Mouse (Mus musculus): ENCODE data around the gene Ap2b1. TPM values are rescaled to one million over a fixed set of nuclear protein-coding genes. Genes with fewer than 3 reads are reported as not detected.

The Ap2b1 gene
- polyA plus RNA-seq, 1 experiment, result 64.7 TPM

GRCm38 (mm10) chr11:83403787-83404186 is 105.0 kb downstream of the Ap2b1 start:
- TF ChIP-seq REST (IDR thresholded peaks at IDR 0.05; ENCODE audit: insufficient read depth, insufficient read length) (no peak), E2F4 (IDR thresholded peaks at IDR 0.05; ENCODE audit: insufficient read depth) (no peak), MYOD1 (IDR thresholded peaks at IDR 0.05; ENCODE audit: control insufficient read depth in 1 of 3, insufficient read length in 2 of 3, low read depth in 2 of 3) (no peak), MAX (IDR thresholded peaks at IDR 0.05; ENCODE audit: low read depth) (no peak), SRF (IDR thresholded peaks at IDR 0.05; ENCODE audit: control insufficient read depth, insufficient read length, low read depth) (no peak), POLR2A (IDR thresholded peaks at IDR 0.05; ENCODE audit: insufficient read length, low read depth) (no peak), CEBPB (IDR thresholded peaks at IDR 0.05; ENCODE audit: insufficient read depth, poor library complexity, severe bottlenecking) (no peak), TCF12 (IDR thresholded peaks at IDR 0.05; ENCODE audit: insufficient read depth, poor library complexity, severe bottlenecking) (no peak), POLR2AphosphoS2 (IDR thresholded peaks at IDR 0.05; ENCODE audit: insufficient read length, low read depth) (no peak)
- Histone ChIP-seq H3K36me3 (ENCODE audit: control insufficient read depth, insufficient read depth) (peaks cover 26% of the 10 kb centered on the region), H3K79me2 (ENCODE audit: control insufficient read depth, insufficient read depth) (no peaks in the 10 kb centered on the region), H3K4me3 (no peak overlapping the region), H3K27me3 (ENCODE audit: control insufficient read depth, insufficient read depth, insufficient read length) (no peaks in the 10 kb centered on the region), H3K4me2 (ENCODE audit: low read depth) (no peak overlapping the region), H3ac (ENCODE audit: control insufficient read depth, insufficient read length) (no peak overlapping the region)

- peaks cover 19% of the 10 kb centered on the region for H3K36me3 ChIP-seq (ENCODE audit: control insufficient read depth, insufficient read depth)
- no peak overlapping the region for H3K4me2 ChIP-seq (ENCODE audit: low read depth)
- H3K4me3 ChIP-seq, result no peak overlapping the region
- no peak for TF ChIP-seq MYOD1 (IDR thresholded peaks at IDR 0.05; ENCODE audit: control insufficient read depth in 1 of 3, insufficient read length in 2 of 3, low read depth in 2 of 3)
- no peak for TF ChIP-seq MYOG (IDR thresholded peaks at IDR 0.05; ENCODE audit: control insufficient read depth in 1 of 3, insufficient read depth in 1 of 3, insufficient read length in 2 of 3, low read depth in 2 of 3)
- TF ChIP-seq TCF12 (IDR thresholded peaks at IDR 0.05; ENCODE audit: insufficient read depth, poor library complexity, severe bottlenecking), result no peak
- TF ChIP-seq MAX (IDR thresholded peaks at IDR 0.05; ENCODE audit: low read depth), result no peak
- TF ChIP-seq TCF3 (IDR thresholded peaks at IDR 0.05; ENCODE audit: insufficient read length, low read depth), result no peak
- TF ChIP-seq POLR2AphosphoS2 (IDR thresholded peaks at IDR 0.05; ENCODE audit: insufficient read length, low read depth), result no peak
- no peak for TF ChIP-seq REST (IDR thresholded peaks at IDR 0.05; ENCODE audit: insufficient read depth, insufficient read length)
- TF ChIP-seq CEBPB (IDR thresholded peaks at IDR 0.05; ENCODE audit: insufficient read depth, poor library complexity, severe bottlenecking), result no peak
- H3K27me3 ChIP-seq (ENCODE audit: control insufficient read depth, insufficient read depth, insufficient read length), result peaks cover 20% of the 10 kb centered on the region
- no peak overlapping the region for H3ac ChIP-seq (ENCODE audit: control insufficient read depth, insufficient read length)
- no peaks in the 10 kb centered on the region for H3K79me2 ChIP-seq (ENCODE audit: control insufficient read depth, insufficient read depth)
Measured at GRCm38 (mm10) chr11:83406391-83406790, 107.6 kb downstream of the Ap2b1 start.

- TF ChIP-seq TCF12 (IDR thresholded peaks at IDR 0.05; ENCODE audit: insufficient read depth, poor library complexity, severe bottlenecking) (no peak), CEBPB (IDR thresholded peaks at IDR 0.05; ENCODE audit: insufficient read depth, poor library complexity, severe bottlenecking) (no peak), POLR2A (IDR thresholded peaks at IDR 0.05; ENCODE audit: insufficient read length, low read depth) (no peak), MYOD1 (IDR thresholded peaks at IDR 0.05; ENCODE audit: control insufficient read depth in 1 of 3, insufficient read length in 2 of 3, low read depth in 2 of 3) (no peak), POLR2AphosphoS2 (IDR thresholded peaks at IDR 0.05; ENCODE audit: insufficient read length, low read depth) (no peak)
- Histone ChIP-seq H3K36me3 (ENCODE audit: control insufficient read depth, insufficient read depth) (peaks cover 5% of the 10 kb centered on the region), H3K4me2 (ENCODE audit: low read depth) (no peak overlapping the region), H3ac (ENCODE audit: control insufficient read depth, insufficient read length) (no peak overlapping the region), H3K4me3 (no peak overlapping the region), H3K79me2 (ENCODE audit: control insufficient read depth, insufficient read depth) (no peaks in the 10 kb centered on the region), H3K27me3 (ENCODE audit: control insufficient read depth, insufficient read depth, insufficient read length) (peaks cover 28% of the 10 kb centered on the region)
Measured at GRCm38 (mm10) chr11:83408242-83408641, 109.4 kb downstream of the Ap2b1 start.

- no peak for TF ChIP-seq REST (IDR thresholded peaks at IDR 0.05; ENCODE audit: insufficient read depth, insufficient read length)
- Histone ChIP-seq H3K4me3 (no peak within 1 kb of the TSS), H3K36me3 (ENCODE audit: control insufficient read depth, insufficient read depth) (no peaks in the 10 kb centered on the region), H3K79me2 (ENCODE audit: control insufficient read depth, insufficient read depth) (no peaks in the 10 kb centered on the region), H3K27me3 (ENCODE audit: control insufficient read depth, insufficient read depth, insufficient read length) (peaks cover 33% of the 10 kb centered on the region), H3ac (ENCODE audit: control insufficient read depth, insufficient read length) (no peak within 1 kb of the TSS), H3K4me2 (ENCODE audit: low read depth) (peak within 1 kb of the TSS; percentile 42)
Measured at GRCm38 (mm10) chr11:83409087-83409754, 110.4 kb downstream of the Ap2b1 start, which contains the start of gene Rasl10b. Rasl10b (plus strand) TSS chr11:83409137.

GRCm38 (mm10) chr11:83409792-83410291 is 111.0 kb downstream of the Ap2b1 start:
- H3K4me3 ChIP-seq, result no peak overlapping the region
- H3K79me2 ChIP-seq (ENCODE audit: control insufficient read depth, insufficient read depth), result no peaks in the 10 kb centered on the region
- no peaks in the 10 kb centered on the region for H3K36me3 ChIP-seq (ENCODE audit: control insufficient read depth, insufficient read depth)
- H3K27me3 ChIP-seq (ENCODE audit: control insufficient read depth, insufficient read depth, insufficient read length), result peaks cover 33% of the 10 kb centered on the region
- H3K4me2 ChIP-seq (ENCODE audit: low read depth), result no peak overlapping the region
- TF ChIP-seq MAX (IDR thresholded peaks at IDR 0.05; ENCODE audit: low read depth) (no peak), E2F4 (IDR thresholded peaks at IDR 0.05; ENCODE audit: insufficient read depth) (no peak), SRF (IDR thresholded peaks at IDR 0.05; ENCODE audit: control insufficient read depth, insufficient read length, low read depth) (no peak), POLR2AphosphoS2 (IDR thresholded peaks at IDR 0.05; ENCODE audit: insufficient read length, low read depth) (no peak)
- H3ac ChIP-seq (ENCODE audit: control insufficient read depth, insufficient read length), result no peak overlapping the region
